Mouse (Mus musculus): ENCODE results near the gene 4930402H24Rik. TPM values are rescaled to one million over a fixed set of nuclear protein-coding genes. Genes with fewer than 3 reads are reported as not detected.

4930402H24Rik gene
- polyA plus RNA-seq, 1 experiment from 2014 or later = 13.4 TPM

GRCm38 (mm10) chr2:130886983-130887382 lies 19.2 kb downstream of the 4930402H24Rik start:
- H3K9me3 ChIP-seq (replicated peaks; ENCODE audit: control insufficient read depth, low read length) = no peaks in the 10 kb centered on the region
- H3K9ac ChIP-seq (ENCODE audit: low read depth, low read length) = no peak overlapping the region
- no peaks in the 10 kb centered on the region for H3K36me3 ChIP-seq (ENCODE audit: control insufficient read depth, insufficient read depth)
- no peak overlapping the region for H3K4me2 ChIP-seq (ENCODE audit: low read depth, low read length)
- H3K4me3 ChIP-seq (ENCODE audit: low read depth, low read length) = no peak overlapping the region
- H3K4me1 ChIP-seq (ENCODE audit: control insufficient read depth, low read depth, low read length) = no peaks in the 10 kb centered on the region
- no peaks in the 10 kb centered on the region for H3K27me3 ChIP-seq (ENCODE audit: control insufficient read depth, insufficient read depth, low read depth, low read length)
- no peak overlapping the region for H3K27ac ChIP-seq (ENCODE audit: low read length)
- no peak for ATAC-seq (ENCODE audit: low read depth)

DNA sequence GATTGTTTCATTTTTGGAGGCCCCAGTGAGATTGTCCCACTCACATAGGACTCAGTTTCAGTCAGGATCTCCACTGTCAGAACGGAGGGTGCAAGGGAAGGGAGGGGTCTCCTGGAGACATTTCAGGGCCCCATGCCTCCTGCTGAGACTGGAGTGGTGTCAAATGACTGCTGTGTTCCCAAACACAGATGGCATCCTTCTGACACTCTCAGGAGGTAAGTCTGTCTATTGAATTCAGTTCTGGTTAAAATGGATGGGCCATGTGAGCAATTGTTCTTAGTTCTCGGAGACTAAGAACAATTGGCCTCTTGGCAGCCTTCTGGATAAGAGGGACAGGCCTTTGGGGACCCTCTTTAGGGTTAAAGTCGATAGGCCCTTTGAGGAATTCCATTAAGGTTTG lies 28.8 kb downstream of the 4930402H24Rik start:
- Histone ChIP-seq H3K4me3 (ENCODE audit: low read depth, low read length) (no peak overlapping the region), H3K4me1 (ENCODE audit: control insufficient read depth, low read depth, low read length) (no peaks in the 10 kb centered on the region), H3K27ac (ENCODE audit: low read length) (no peak overlapping the region), H3K9me3 (replicated peaks; ENCODE audit: control insufficient read depth, low read length) (no peaks in the 10 kb centered on the region), H3K36me3 (ENCODE audit: control insufficient read depth, insufficient read depth) (no peaks in the 10 kb centered on the region), H3K9ac (ENCODE audit: low read depth, low read length) (no peak overlapping the region), H3K4me2 (ENCODE audit: low read depth, low read length) (no peak overlapping the region), H3K27me3 (ENCODE audit: control insufficient read depth, insufficient read depth, low read depth, low read length) (no peaks in the 10 kb centered on the region)
- WGBS (ENCODE audit: insufficient replicate concordance) = 53% methylated on average over 3 of the region's 3 CpGs
- ATAC-seq (ENCODE audit: low read depth) = no peak

DNA sequence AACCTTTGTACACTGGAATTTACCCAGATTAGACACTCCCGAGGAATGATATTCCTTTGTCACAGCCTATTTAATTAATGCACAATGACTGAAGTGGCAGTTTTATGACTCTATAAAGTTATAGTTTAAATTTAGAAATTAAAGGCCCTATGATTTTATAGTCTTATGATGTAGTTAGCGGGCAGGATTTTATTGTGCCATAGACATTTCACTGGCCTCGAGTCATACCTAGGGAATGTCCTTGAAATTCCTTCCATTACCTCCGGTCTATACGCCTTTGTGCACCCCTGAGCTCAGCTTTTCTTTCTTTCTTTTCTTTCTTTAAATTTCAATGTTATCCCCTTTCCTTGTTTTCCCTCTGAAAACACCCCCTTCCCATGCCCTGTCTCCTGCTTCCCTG lies 35.3 kb downstream of the 4930402H24Rik start:
- ATAC-seq (ENCODE audit: low read depth) = no peak
- H3K27me3 ChIP-seq (ENCODE audit: control insufficient read depth, insufficient read depth, low read depth, low read length) = no peaks in the 10 kb centered on the region
- no peak overlapping the region for H3K9ac ChIP-seq (ENCODE audit: low read depth, low read length)
- no peaks in the 10 kb centered on the region for H3K36me3 ChIP-seq (ENCODE audit: control insufficient read depth, insufficient read depth)
- H3K4me2 ChIP-seq (ENCODE audit: low read depth, low read length) = no peak overlapping the region
- 78% methylated on average over 5 of the region's 5 CpGs for WGBS (ENCODE audit: insufficient replicate concordance)
- no peak overlapping the region for H3K4me3 ChIP-seq (ENCODE audit: low read depth, low read length)
- H3K4me1 ChIP-seq (ENCODE audit: control insufficient read depth, low read depth, low read length) = no peaks in the 10 kb centered on the region
- no peak overlapping the region for H3K27ac ChIP-seq (ENCODE audit: low read length)
- no peaks in the 10 kb centered on the region for H3K9me3 ChIP-seq (replicated peaks; ENCODE audit: control insufficient read depth, low read length)

DNA sequence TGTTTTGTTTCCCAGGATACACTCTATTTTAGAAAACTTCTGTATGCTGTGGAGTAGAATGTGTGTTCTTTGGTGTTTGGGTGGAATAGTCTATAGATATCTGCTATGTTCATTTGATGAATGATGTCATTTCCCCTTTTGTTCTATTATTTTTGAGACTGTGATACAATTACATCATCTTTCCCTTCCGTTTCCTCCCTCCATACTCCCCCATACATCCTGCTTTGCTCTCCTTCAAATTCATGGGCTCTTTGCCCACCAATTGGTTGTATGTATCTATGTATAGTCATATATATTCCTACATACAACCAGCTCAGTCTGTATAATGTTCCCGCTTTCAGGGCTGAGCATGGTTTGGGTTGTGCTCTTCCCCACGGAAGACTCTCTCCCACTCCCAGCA lies 44.1 kb downstream of the 4930402H24Rik start:
- Histone ChIP-seq H3K9me3 (replicated peaks; ENCODE audit: control insufficient read depth, low read length) (no peaks in the 10 kb centered on the region), H3K4me3 (ENCODE audit: low read depth, low read length) (no peak overlapping the region), H3K27ac (ENCODE audit: low read length) (no peak overlapping the region), H3K4me1 (ENCODE audit: control insufficient read depth, low read depth, low read length) (no peaks in the 10 kb centered on the region), H3K36me3 (ENCODE audit: control insufficient read depth, insufficient read depth) (no peaks in the 10 kb centered on the region), H3K9ac (ENCODE audit: low read depth, low read length) (no peak overlapping the region), H3K4me2 (ENCODE audit: low read depth, low read length) (no peak overlapping the region), H3K27me3 (ENCODE audit: control insufficient read depth, insufficient read depth, low read depth, low read length) (no peaks in the 10 kb centered on the region)
- no peak for ATAC-seq (ENCODE audit: low read depth)
- 58% methylated on average over 3 of the region's 3 CpGs for WGBS (ENCODE audit: insufficient replicate concordance)

DNA sequence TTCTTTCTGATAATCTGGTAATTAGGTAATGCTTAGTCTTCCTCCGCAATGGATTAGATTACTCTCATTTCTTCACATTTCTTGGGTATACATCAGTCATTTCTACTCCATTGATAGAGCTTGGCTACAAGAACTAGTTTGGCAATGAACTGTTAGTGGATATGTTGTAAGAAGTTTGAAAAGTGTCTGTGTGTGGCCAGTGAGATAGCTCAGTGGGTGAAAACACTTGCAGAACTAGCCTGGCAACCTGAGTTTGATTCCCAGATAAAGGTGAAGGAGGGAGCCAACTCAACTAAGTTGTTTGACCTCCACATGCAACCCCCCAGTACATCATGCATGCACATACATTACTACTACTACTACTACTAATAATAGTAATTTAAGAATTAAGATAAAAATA lies 53.2 kb downstream of the 4930402H24Rik start:
- WGBS (ENCODE audit: insufficient replicate concordance) = 84% methylated on average over 1 of the region's 1 CpGs
- Histone ChIP-seq H3K9ac (ENCODE audit: low read depth, low read length) (no peak overlapping the region), H3K9me3 (replicated peaks; ENCODE audit: control insufficient read depth, low read length) (no peaks in the 10 kb centered on the region), H3K4me1 (ENCODE audit: control insufficient read depth, low read depth, low read length) (no peaks in the 10 kb centered on the region), H3K27ac (ENCODE audit: low read length) (no peak overlapping the region), H3K27me3 (ENCODE audit: control insufficient read depth, insufficient read depth, low read depth, low read length) (no peaks in the 10 kb centered on the region), H3K4me2 (ENCODE audit: low read depth, low read length) (no peak overlapping the region), H3K36me3 (ENCODE audit: control insufficient read depth, insufficient read depth) (no peaks in the 10 kb centered on the region), H3K4me3 (ENCODE audit: low read depth, low read length) (no peak overlapping the region)
- ATAC-seq (ENCODE audit: low read depth) = no peak

DNA sequence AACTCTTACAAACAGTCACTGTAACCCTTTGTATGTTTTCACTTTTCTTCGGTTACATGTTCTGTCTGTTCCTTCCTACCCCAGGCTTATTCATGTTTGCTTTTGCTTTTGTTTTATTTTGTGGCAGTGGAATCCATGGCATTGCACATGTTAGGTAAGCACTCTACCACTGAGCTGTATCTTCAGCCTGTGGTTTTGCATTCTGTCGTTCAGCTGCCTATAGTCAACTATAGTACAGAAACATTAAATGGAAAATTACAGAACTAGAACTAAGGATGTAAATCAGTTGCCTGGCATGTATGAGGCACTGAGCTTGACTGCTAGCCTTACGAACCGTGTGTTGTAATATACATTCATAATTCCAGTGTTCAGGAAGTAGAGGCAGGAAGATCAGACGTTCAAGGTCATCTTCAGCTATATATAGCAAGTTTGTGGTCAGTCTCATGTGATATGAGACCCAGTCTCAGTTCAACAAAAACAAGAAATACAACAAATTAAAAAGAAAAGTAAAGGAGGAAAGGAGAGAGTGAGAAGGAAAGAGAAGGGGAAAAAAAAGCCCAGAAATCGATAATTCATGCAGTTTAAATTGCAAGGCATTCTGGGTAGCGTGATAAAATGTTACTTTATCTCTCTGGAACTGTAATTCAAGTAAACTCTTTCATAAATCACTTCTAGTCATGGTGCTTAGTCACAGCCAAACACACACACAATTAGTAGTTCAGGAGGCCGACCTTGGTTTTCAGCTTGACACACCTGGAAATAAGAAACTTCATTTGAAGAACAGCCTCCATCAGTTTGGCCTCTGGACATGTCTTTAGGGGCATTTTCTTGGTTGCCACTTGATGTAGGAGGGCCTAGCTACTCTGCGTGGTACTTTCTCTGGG lies 54.6 kb downstream of the 4930402H24Rik start:
- H3K9ac ChIP-seq (ENCODE audit: low read depth, low read length) = no peak overlapping the region
- H3K36me3 ChIP-seq (ENCODE audit: control insufficient read depth, insufficient read depth) = no peaks in the 10 kb centered on the region
- H3K4me1 ChIP-seq (ENCODE audit: control insufficient read depth, low read depth, low read length) = no peaks in the 10 kb centered on the region
- no peak overlapping the region for H3K27ac ChIP-seq (ENCODE audit: low read length)
- no peaks in the 10 kb centered on the region for H3K27me3 ChIP-seq (ENCODE audit: control insufficient read depth, insufficient read depth, low read depth, low read length)
- H3K9me3 ChIP-seq (replicated peaks; ENCODE audit: control insufficient read depth, low read length) = no peaks in the 10 kb centered on the region
- ATAC-seq (ENCODE audit: low read depth) = no peak
- H3K4me3 ChIP-seq (ENCODE audit: low read depth, low read length) = no peak overlapping the region
- 44% methylated on average over 9 of the region's 9 CpGs for WGBS (ENCODE audit: insufficient replicate concordance)
- H3K4me2 ChIP-seq (ENCODE audit: low read depth, low read length) = no peak overlapping the region

GRCm38 (mm10) chr2:130849688-130850087 lies 56.5 kb downstream of the 4930402H24Rik start:
- WGBS (ENCODE audit: insufficient replicate concordance) = 53% methylated on average over 4 of the region's 4 CpGs
- no peaks in the 10 kb centered on the region for H3K9me3 ChIP-seq (replicated peaks; ENCODE audit: control insufficient read depth, low read length)
- H3K4me3 ChIP-seq (ENCODE audit: low read depth, low read length) = no peak overlapping the region
- no peak overlapping the region for H3K27ac ChIP-seq (ENCODE audit: low read length)
- H3K4me2 ChIP-seq (ENCODE audit: low read depth, low read length) = no peak overlapping the region
- no peak for ATAC-seq (ENCODE audit: low read depth)
- no peaks in the 10 kb centered on the region for H3K36me3 ChIP-seq (ENCODE audit: control insufficient read depth, insufficient read depth)
- H3K4me1 ChIP-seq (ENCODE audit: control insufficient read depth, low read depth, low read length) = no peaks in the 10 kb centered on the region
- H3K27me3 ChIP-seq (ENCODE audit: control insufficient read depth, insufficient read depth, low read depth, low read length) = no peaks in the 10 kb centered on the region
- no peak overlapping the region for H3K9ac ChIP-seq (ENCODE audit: low read depth, low read length)

- 56% methylated on average over 4 of the region's 4 CpGs for WGBS (ENCODE audit: insufficient replicate concordance)
- no peaks in the 10 kb centered on the region for H3K27me3 ChIP-seq (ENCODE audit: control insufficient read depth, insufficient read depth, low read depth, low read length)
- no peak overlapping the region for H3K4me3 ChIP-seq (ENCODE audit: low read depth, low read length)
- H3K9me3 ChIP-seq (replicated peaks; ENCODE audit: control insufficient read depth, low read length) = no peaks in the 10 kb centered on the region
- no peaks in the 10 kb centered on the region for H3K36me3 ChIP-seq (ENCODE audit: control insufficient read depth, insufficient read depth)
- no peak for ATAC-seq (ENCODE audit: low read depth)
- no peaks in the 10 kb centered on the region for H3K4me1 ChIP-seq (ENCODE audit: control insufficient read depth, low read depth, low read length)
- no peak overlapping the region for H3K27ac ChIP-seq (ENCODE audit: low read length)
- H3K4me2 ChIP-seq (ENCODE audit: low read depth, low read length) = no peak overlapping the region
- no peak overlapping the region for H3K9ac ChIP-seq (ENCODE audit: low read depth, low read length)
These were observed 57.9 kb downstream of the 4930402H24Rik start for GRCm38 (mm10) chr2:130848313-130848712.

DNA sequence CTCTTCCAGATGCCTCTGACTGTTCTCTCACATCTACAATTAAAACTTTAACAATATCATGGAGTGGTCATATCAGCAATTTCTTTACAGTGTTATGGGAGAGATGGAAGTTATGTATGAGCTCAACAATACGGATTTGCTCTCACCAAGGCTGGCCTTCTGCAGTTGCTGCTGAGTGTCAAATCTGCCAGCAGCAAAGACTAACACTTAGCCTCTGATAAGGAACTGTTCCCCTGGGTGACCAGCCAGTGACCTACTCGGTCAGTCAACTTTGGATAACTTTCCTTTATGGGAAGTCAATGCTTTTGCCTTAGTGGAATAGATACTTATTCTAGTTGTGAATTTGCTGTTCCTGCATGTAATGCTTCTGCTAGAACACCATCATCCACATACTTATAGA lies 62.6 kb downstream of the 4930402H24Rik start:
- ATAC-seq (ENCODE audit: low read depth) = no peak
- 33% methylated on average over 2 of the region's 2 CpGs for WGBS (ENCODE audit: insufficient replicate concordance)

More for the DNA sequence above, 62.6 kb downstream of the 4930402H24Rik start:
- no peak overlapping the region for H3K4me2 ChIP-seq (ENCODE audit: low read depth, low read length)
- no peaks in the 10 kb centered on the region for H3K27me3 ChIP-seq (ENCODE audit: control insufficient read depth, insufficient read depth, low read depth, low read length)
- no peak overlapping the region for H3K9ac ChIP-seq (ENCODE audit: low read depth, low read length)
- no peak overlapping the region for H3K4me3 ChIP-seq (ENCODE audit: low read depth, low read length)
- no peaks in the 10 kb centered on the region for H3K36me3 ChIP-seq (ENCODE audit: control insufficient read depth, insufficient read depth)
- H3K9me3 ChIP-seq (replicated peaks; ENCODE audit: control insufficient read depth, low read length) = no peaks in the 10 kb centered on the region
- peaks cover 14% of the 10 kb centered on the region for H3K4me1 ChIP-seq (ENCODE audit: control insufficient read depth, low read depth, low read length)
- no peak overlapping the region for H3K27ac ChIP-seq (ENCODE audit: low read length)

All from liver, embryonic 16.5 days (tissue).